Comparison of ENCODE assay signal across 10 mouse cellular contexts in genomic region chr15:62571803-62572202, GRCm38 (mm10).
DNase-seq lines count a peak whose midpoint lies in the region; ATAC-seq and TF ChIP-seq lines count a peak whose summit lies in the region.
"Had no signal": no experiment of that assay in that cellular context is flagged by ENCODE, and none has a peak within 500 bp of the region (broad histone marks: within the 10 kb centered on the region; RNA-seq: fewer than 3 reads in every experiment).

No protein-coding gene starts in this region.

- no peak for TF ChIP-seq CTCF in intestine, postnatal 0 days (IDR thresholded peaks at IDR 0.05; ENCODE audit: low read depth)

- no peak overlapping the region for H3K4me2 ChIP-seq in hindbrain, embryonic 15.5 days
- H3K4me2 ChIP-seq in intestine, postnatal 0 days (replicated peaks; ENCODE audit: low read depth), result no peak overlapping the region
- H3K4me2 ChIP-seq: heart, embryonic 15.5 days had no signal

- peaks cover 6% of the 10 kb centered on the region; the same call in 1 of the 2 replicates for H3K4me1 ChIP-seq in hindbrain, embryonic 15.5 days (replicated peaks)
- H3K4me1 ChIP-seq in hindbrain, embryonic 10.5 days (replicated peaks), result no peaks in the 10 kb centered on the region
- no peaks in the 10 kb centered on the region for H3K4me1 ChIP-seq in intestine, postnatal 0 days (replicated peaks; ENCODE audit: control insufficient read depth, insufficient read depth, low read length)

- intact Hi-C loops in left cerebral cortex, postnatal 14 days (cut with DNase I), result no loop called here

- ATAC-seq in hindbrain, embryonic 15.5 days (ENCODE audit: low FRiP score, low read depth), result peak; percentile 54; the same call in 1 of the 2 replicates
- no peak for ATAC-seq in intestine, postnatal 0 days

- no peaks in the 10 kb centered on the region for H3K36me3 ChIP-seq in hindbrain, embryonic 15.5 days
- no peaks in the 10 kb centered on the region for H3K36me3 ChIP-seq in hindbrain, embryonic 10.5 days
- no peaks in the 10 kb centered on the region for H3K36me3 ChIP-seq in intestine, postnatal 0 days (ENCODE audit: control insufficient read depth, insufficient read depth)
- H3K36me3 ChIP-seq: G1E; heart, embryonic 15.5 days had no signal

- H3K27me3 ChIP-seq in hindbrain, embryonic 15.5 days, result peaks cover 3% of the 10 kb centered on the region; the same call in 1 of the 2 replicates
- no peaks in the 10 kb centered on the region for H3K27me3 ChIP-seq in hindbrain, embryonic 10.5 days (ENCODE audit: insufficient read depth, poor library complexity, severe bottlenecking)
- H3K27me3 ChIP-seq in intestine, postnatal 0 days (replicated peaks; ENCODE audit: control insufficient read depth, insufficient read depth, low read length), result no peaks in the 10 kb centered on the region

- no peak overlapping the region for H3K9ac ChIP-seq in hindbrain, embryonic 15.5 days
- H3K9ac ChIP-seq in intestine, postnatal 0 days (ENCODE audit: low read depth, low read length), result no peak overlapping the region
- H3K9ac ChIP-seq: heart, embryonic 15.5 days had no signal

- no peaks in the 10 kb centered on the region for H3K9me3 ChIP-seq in hindbrain, embryonic 15.5 days
- H3K9me3 ChIP-seq in hindbrain, embryonic 10.5 days, result no peaks in the 10 kb centered on the region
- no peaks in the 10 kb centered on the region for H3K9me3 ChIP-seq in intestine, postnatal 0 days (ENCODE audit: control insufficient read depth)
- H3K9me3 ChIP-seq: G1E; heart, embryonic 15.5 days had no signal

- no peak overlapping the region for H3K4me3 ChIP-seq in hindbrain, embryonic 15.5 days
- H3K4me3 ChIP-seq in hindbrain, embryonic 10.5 days, result no peak overlapping the region
- H3K4me3 ChIP-seq in intestine, postnatal 0 days (ENCODE audit: low read depth, low read length), result no peak overlapping the region
- H3K4me3 ChIP-seq: heart, embryonic 15.5 days had no signal

- WGBS in hindbrain, embryonic 15.5 days, result 45% methylated on average over 7 of the region's 7 CpGs
- WGBS in hindbrain, embryonic 10.5 days, result 73% methylated on average over 7 of the region's 7 CpGs
- WGBS in intestine, postnatal 0 days, result 79% methylated on average over 7 of the region's 7 CpGs

- H3K27ac ChIP-seq in hindbrain, embryonic 15.5 days (replicated peaks), result no peak overlapping the region
- no peak overlapping the region for H3K27ac ChIP-seq in hindbrain, embryonic 10.5 days
- no peak overlapping the region for H3K27ac ChIP-seq in intestine, postnatal 0 days (ENCODE audit: low read depth, low read length)
- H3K27ac ChIP-seq: heart, embryonic 15.5 days had no signal

- DNase-seq in hindbrain, embryonic 10.5 days (ENCODE audit: low spot score), result no peak
- DNase-seq in cerebellum, adult 11 months, result peak; percentile 78
- DNase-seq in frontal cortex, postnatal 36 days (ENCODE audit: low spot score in 2 of 2), result peak; percentile 3 to 12
- peak; percentile 14 to 37 for DNase-seq in left cerebral cortex, postnatal 14 days (ENCODE audit: low spot score in 2 of 2)
- no peak for DNase-seq in lung, postnatal 14 days
- DNase-seq in adipocyte (ENCODE audit: low spot score), result no peak

Comparison
In these comparisons a context has a peak if more than half of its experiments do, and no peak if none do; other contexts are left out.
1. DNase-seq: peak in cerebellum, adult 11 months (single experiment), frontal cortex, postnatal 36 days (2 of 2) and left cerebral cortex, postnatal 14 days (2 of 2); none in hindbrain, embryonic 10.5 days (single experiment), lung, postnatal 14 days (single experiment) and adipocyte (single experiment).